Mouse (Mus musculus) midbrain, embryonic 13.5 days (tissue): ENCODE results near the gene Napsa. TPM values are rescaled to one million over a fixed set of nuclear protein-coding genes. Genes with fewer than 3 reads are reported as not detected.

ENCODE experiments used
- ATAC-seq: fragments of 200-750 bp; cut with Nextera tagmentation; 2 replicates; pipeline ENCODE4 v1.8.0; 2017; ENCODE audit warnings: mild to moderate bottlenecking, moderate TSS enrichment, moderate library complexity
- H3K27ac ChIP-seq: fragments of 300-500 bp; sonication (generic); 2 replicates; pipeline ENCODE4 v1.5.1; 2015; ENCODE audit warnings: inconsistent platforms, mild to moderate bottlenecking, moderate library complexity
- H3K27me3 ChIP-seq: fragments of 300-500 bp; sonication (generic); 2 replicates; pipeline ENCODE4 v1.6.1; 2015; ENCODE audit warnings: mild to moderate bottlenecking, inconsistent platforms
- H3K36me3 ChIP-seq: fragments of 300-500 bp; sonication (generic); 2 replicates; pipeline ENCODE4 v1.6.1; 2015; ENCODE audit warnings: mild to moderate bottlenecking, inconsistent platforms
- H3K4me1 ChIP-seq: fragments of 300-500 bp; sonication (generic); replicated peaks from 2 replicates; pipeline ENCODE4 v1.6.1; 2015; ENCODE audit warnings: inconsistent platforms
- H3K4me2 ChIP-seq: fragments of 300-500 bp; sonication (generic); replicated peaks from 2 replicates; pipeline ENCODE4 v1.6.1; 2015; ENCODE audit warnings: moderate library complexity, mild to moderate bottlenecking, inconsistent platforms
- H3K4me3 ChIP-seq: fragments of 300-500 bp; sonication (generic); replicated peaks from 2 replicates; pipeline ENCODE4 v1.5.1; 2015; ENCODE audit warnings: mild to moderate bottlenecking, inconsistent platforms
- H3K9ac ChIP-seq: fragments of 300-500 bp; sonication (generic); replicated peaks from 2 replicates; pipeline ENCODE4 v1.6.1; 2015; ENCODE audit warnings: mild to moderate bottlenecking, inconsistent platforms
- H3K9me3 ChIP-seq: fragments of 300-500 bp; sonication (generic); 2 replicates; pipeline ENCODE4 v1.6.1; 2016; ENCODE audit warnings: mild to moderate bottlenecking, inconsistent platforms
- WGBS: fragments of 180-500 bp; shearing (Covaris S2); methylation state at CpG from one replicate; pipeline ENCODE4 v1.1.7; 2015; 5-methylcytosine and 5-hydroxymethylcytosine counted together
- polyA plus RNA-seq: library from polyadenylated mRNA; unstranded; fragments of >200 nt; fragmentation: Nextera tagmentation; extraction: Ambion mirVana; gene quantifications from 2 replicates; pipeline ENCODE4 v1.2.1, GENCODE M21; 2015

Napsa gene
- polyA plus RNA-seq, 1 experiment from 2014 or later = 1.3 TPM

- no peak overlapping the region for H3K4me2 ChIP-seq
- H3K9me3 ChIP-seq = no peaks in the 10 kb centered on the region
- H3K4me1 ChIP-seq = peaks cover 12% of the 10 kb centered on the region
- no peak overlapping the region for H3K27ac ChIP-seq
- H3K9ac ChIP-seq = no peak overlapping the region
- no peak for ATAC-seq
- H3K27me3 ChIP-seq = peaks cover 28% of the 10 kb centered on the region
- H3K4me3 ChIP-seq = no peak overlapping the region
- 88% methylated on average over 1 of the region's 1 CpGs for WGBS
- H3K36me3 ChIP-seq = no peaks in the 10 kb centered on the region
Measured at GRCm38 (mm10) chr7:44583146-44583545, 11.0 kb downstream of the Napsa start.

- Histone ChIP-seq H3K4me1 (peaks cover 24% of the 10 kb centered on the region), H3K36me3 (no peaks in the 10 kb centered on the region), H3K4me3 (no peak overlapping the region), H3K27ac (no peak overlapping the region), H3K9me3 (no peaks in the 10 kb centered on the region), H3K4me2 (no peak overlapping the region), H3K27me3 (peaks cover 34% of the 10 kb centered on the region), H3K9ac (no peak overlapping the region)
- 84% methylated on average over 4 of the region's 4 CpGs for WGBS
- no peak for ATAC-seq
Measured at GRCm38 (mm10) chr7:44584265-44584804, 12.2 kb downstream of the Napsa start.

- Histone ChIP-seq H3K4me1 (peaks cover 30% of the 10 kb centered on the region), H3K4me2 (no peak overlapping the region), H3K9me3 (no peaks in the 10 kb centered on the region), H3K9ac (no peak overlapping the region), H3K27me3 (peaks cover 34% of the 10 kb centered on the region), H3K4me3 (no peak overlapping the region), H3K36me3 (no peaks in the 10 kb centered on the region), H3K27ac (no peak overlapping the region)
- WGBS = 90% methylated on average over 6 of the region's 6 CpGs
- ATAC-seq = no peak
Measured at GRCm38 (mm10) chr7:44584921-44585320, 12.7 kb downstream of the Napsa start.

- peaks cover 35% of the 10 kb centered on the region for H3K4me1 ChIP-seq
- peaks cover 34% of the 10 kb centered on the region for H3K27me3 ChIP-seq
- no peak overlapping the region for H3K9ac ChIP-seq
- H3K36me3 ChIP-seq = no peaks in the 10 kb centered on the region
- WGBS = 91% methylated on average over 6 of the region's 6 CpGs
- no peak for ATAC-seq
- no peaks in the 10 kb centered on the region for H3K9me3 ChIP-seq
- 0 out of 2 replicates have a peak overlapping the region, but pooled peaks have one; percentile 95 for H3K4me2 ChIP-seq
- no peak overlapping the region for H3K4me3 ChIP-seq
- H3K27ac ChIP-seq = no peak overlapping the region
Measured at GRCm38 (mm10) chr7:44585606-44586005, 13.4 kb downstream of the Napsa start.

- H3K27ac ChIP-seq = no peak overlapping the region
- H3K4me2 ChIP-seq = peak overlapping the region; percentile 95
- ATAC-seq = no peak
- H3K4me3 ChIP-seq = peak overlapping the region; percentile 65
- peaks cover 42% of the 10 kb centered on the region for H3K4me1 ChIP-seq
- 7% methylated on average over 19 of the region's 19 CpGs for WGBS
- H3K27me3 ChIP-seq = peaks cover 38% of the 10 kb centered on the region
- H3K9ac ChIP-seq = peak overlapping the region; percentile 58
- H3K36me3 ChIP-seq = no peaks in the 10 kb centered on the region
- H3K9me3 ChIP-seq = no peaks in the 10 kb centered on the region
Measured at GRCm38 (mm10) chr7:44586518-44586917, 14.3 kb downstream of the Napsa start.

GRCm38 (mm10) chr7:44586930-44587329 lies 14.8 kb downstream of the Napsa start:
- no peaks in the 10 kb centered on the region for H3K9me3 ChIP-seq
- ATAC-seq = peak; percentile 49
- H3K4me3 ChIP-seq = peak overlapping the region; percentile 65
- peak overlapping the region; percentile 95 for H3K4me2 ChIP-seq
- H3K4me1 ChIP-seq = peaks cover 46% of the 10 kb centered on the region
- WGBS = under 1% methylated on average over 18 of the region's 18 CpGs
- H3K36me3 ChIP-seq = no peaks in the 10 kb centered on the region
- H3K27ac ChIP-seq = no peak overlapping the region
- H3K9ac ChIP-seq = peak overlapping the region; percentile 58; the same call in 1 of the 2 replicates
- H3K27me3 ChIP-seq = peaks cover 42% of the 10 kb centered on the region

- ATAC-seq = no peak
- Histone ChIP-seq H3K27me3 (peaks cover 43% of the 10 kb centered on the region), H3K4me3 (peak overlapping the region; percentile 65), H3K36me3 (no peaks in the 10 kb centered on the region), H3K4me2 (peak overlapping the region; percentile 95), H3K4me1 (peaks cover 53% of the 10 kb centered on the region), H3K9me3 (no peaks in the 10 kb centered on the region), H3K9ac (0 out of 2 replicates have a peak overlapping the region, but pooled peaks have one; percentile 65), H3K27ac (no peak overlapping the region)
- WGBS = 39% methylated on average over 6 of the region's 6 CpGs
Measured at GRCm38 (mm10) chr7:44587676-44588075, 15.5 kb downstream of the Napsa start.

GRCm38 (mm10) chr7:44588338-44588737 lies 16.2 kb downstream of the Napsa start:
- Histone ChIP-seq H3K4me3 (peak overlapping the region; percentile 65), H3K4me1 (peaks cover 60% of the 10 kb centered on the region), H3K27me3 (peaks cover 48% of the 10 kb centered on the region), H3K36me3 (no peaks in the 10 kb centered on the region), H3K4me2 (peak overlapping the region; percentile 95), H3K27ac (peak overlapping the region; percentile 67; the same call in 1 of the 2 replicates), H3K9ac (peak overlapping the region; percentile 65), H3K9me3 (no peaks in the 10 kb centered on the region)
- no peak for ATAC-seq
- WGBS = 12% methylated on average over 12 of the region's 12 CpGs

GRCm38 (mm10) chr7:44589149-44589548 lies 17.0 kb downstream of the Napsa start:
- Histone ChIP-seq H3K4me1 (peaks cover 68% of the 10 kb centered on the region), H3K36me3 (no peaks in the 10 kb centered on the region), H3K27ac (peak overlapping the region; percentile 67), H3K4me2 (peak overlapping the region; percentile 95), H3K9ac (peak overlapping the region; percentile 65), H3K4me3 (peak overlapping the region; percentile 65), H3K9me3 (no peaks in the 10 kb centered on the region), H3K27me3 (peaks cover 49% of the 10 kb centered on the region)
- under 1% methylated on average over 33 of the region's 33 CpGs for WGBS
- ATAC-seq = peak; percentile 3; the same call in 1 of the 2 replicates

- 0 out of 2 replicates have a peak overlapping the region, but pooled peaks have one; percentile 14 for H3K9ac ChIP-seq
- ATAC-seq = no peak
- peak overlapping the region; percentile 65 for H3K4me3 ChIP-seq
- H3K27me3 ChIP-seq = peaks cover 48% of the 10 kb centered on the region
- H3K4me2 ChIP-seq = peak overlapping the region; percentile 95
- H3K9me3 ChIP-seq = no peaks in the 10 kb centered on the region
- no peaks in the 10 kb centered on the region for H3K36me3 ChIP-seq
- 4% methylated on average over 13 of the region's 13 CpGs for WGBS
- H3K27ac ChIP-seq = peak overlapping the region; percentile 67
- H3K4me1 ChIP-seq = peaks cover 76% of the 10 kb centered on the region
Measured at GRCm38 (mm10) chr7:44589946-44590345, 17.8 kb downstream of the Napsa start.

- H3K9ac ChIP-seq = peak within 1 kb of the TSS; percentile 78
- ATAC-seq = peak; percentile 89
- peaks cover 4% of the 10 kb centered on the region; the same call in 1 of the 2 replicates for H3K36me3 ChIP-seq
- no peaks in the 10 kb centered on the region for H3K9me3 ChIP-seq
- peaks cover 41% of the 10 kb centered on the region for H3K27me3 ChIP-seq
- peak within 1 kb of the TSS; percentile 65 for H3K4me3 ChIP-seq
- peak within 1 kb of the TSS; percentile 78 for H3K27ac ChIP-seq
- under 1% methylated on average over 80 of the region's 80 CpGs for WGBS
- peaks cover 78% of the 10 kb centered on the region for H3K4me1 ChIP-seq
- peak within 1 kb of the TSS; percentile 95 for H3K4me2 ChIP-seq
Measured at GRCm38 (mm10) chr7:44590402-44591347, 18.5 kb downstream of the Napsa start, which contains the start of gene Kcnc3. TSS of gene Kcnc3 (plus strand) at chr7:44590664.
